Mouse (Mus musculus): ENCODE data around the gene Foxa3.

GRCm38 (mm10) chr7:19024581-19025255 lies 1.4 kb upstream of the Foxa3 start:
- no peak for TF ChIP-seq CTCF (IDR thresholded peaks at IDR 0.05)
- no peak for TF ChIP-seq EP300 (IDR thresholded peaks at IDR 0.05; ENCODE audit: insufficient read depth, low read depth, low read length)
